Mouse (Mus musculus): Measurements from ENCODE around the gene Aars2. TPM values are rescaled to one million over a fixed set of nuclear protein-coding genes. Genes with fewer than 3 reads are reported as not detected.

Gene Aars2
- total RNA-seq, 4 experiments from 2014 or later = 22.0 to 25.1 (median 22.8) TPM

- no peak for DNase-seq (ENCODE audit: low spot score in 2 of 2)
These were observed 35.5 kb downstream of the Aars2 start for GRCm38 (mm10) chr17:45542129-45542528.

- no peak for DNase-seq (ENCODE audit: low spot score in 2 of 2)
These were observed 36.1 kb downstream of the Aars2 start for GRCm38 (mm10) chr17:45542705-45543104.

- DNase-seq (ENCODE audit: low spot score in 2 of 2) = no peak
These were observed 36.5 kb downstream of the Aars2 start for GRCm38 (mm10) chr17:45543115-45543514.

- DNase-seq (ENCODE audit: low spot score in 2 of 2) = no peak
These were observed 37.6 kb downstream of the Aars2 start for GRCm38 (mm10) chr17:45544001-45544872.

- no peak for DNase-seq (ENCODE audit: low spot score in 2 of 2)
These were observed 38.2 kb downstream of the Aars2 start for GRCm38 (mm10) chr17:45544873-45545277.

- DNase-seq (ENCODE audit: low spot score in 2 of 2) = no peak
These were observed 38.8 kb downstream of the Aars2 start for GRCm38 (mm10) chr17:45545278-45545961.

- DNase-seq (ENCODE audit: low spot score in 2 of 2) = no peak
These were observed 40.3 kb downstream of the Aars2 start for GRCm38 (mm10) chr17:45546941-45547340.

- DNase-seq (ENCODE audit: low spot score in 2 of 2) = no peak
These were observed 41.0 kb downstream of the Aars2 start for GRCm38 (mm10) chr17:45547461-45548190.

- DNase-seq (ENCODE audit: low spot score in 2 of 2) = peak in 1 of 2 experiments; percentile 68
These were observed 42.2 kb downstream of the Aars2 start for GRCm38 (mm10) chr17:45548541-45549512.

GRCm38 (mm10) chr17:45549617-45550181 lies 43.1 kb downstream of the Aars2 start, which contains the start of gene Tmem151b:
TSS of gene Tmem151b (minus strand) at chr17:45549677.
- peak in 1 of 2 experiments; percentile 56 for DNase-seq (ENCODE audit: low spot score in 2 of 2)

GRCm38 (mm10) chr17:45550253-45550652 lies 43.6 kb downstream of the Aars2 start:
- DNase-seq (ENCODE audit: low spot score in 2 of 2) = no peak

- DNase-seq (ENCODE audit: low spot score in 2 of 2) = no peak
These were observed 44.7 kb downstream of the Aars2 start for GRCm38 (mm10) chr17:45551249-45551796.

- peak in 1 of 2 experiments; percentile 56 for DNase-seq (ENCODE audit: low spot score in 2 of 2)
These were observed 45.3 kb downstream of the Aars2 start for GRCm38 (mm10) chr17:45551816-45552451.

GRCm38 (mm10) chr17:45553065-45553464 lies 46.4 kb downstream of the Aars2 start:
- no peak for DNase-seq (ENCODE audit: low spot score in 2 of 2)

GRCm38 (mm10) chr17:45554420-45554819 lies 47.8 kb downstream of the Aars2 start:
- no peak for DNase-seq (ENCODE audit: low spot score in 2 of 2)

GRCm38 (mm10) chr17:45555452-45556106 lies 48.9 kb downstream of the Aars2 start, which contains the start of gene Nfkbie:
TSS of gene Nfkbie (plus strand) at chr17:45555703.
- DNase-seq (ENCODE audit: low spot score in 2 of 2) = peak in 1 of 2 experiments; percentile 87

- DNase-seq (ENCODE audit: low spot score in 2 of 2) = no peak
These were observed 49.5 kb downstream of the Aars2 start for GRCm38 (mm10) chr17:45556107-45556489.

- no peak for DNase-seq (ENCODE audit: low spot score in 2 of 2)
These were observed 50.0 kb downstream of the Aars2 start for GRCm38 (mm10) chr17:45556514-45557245.

Data from left cerebral cortex, adult 8-10 months (tissue).